Mouse (Mus musculus): ENCODE measurements around the gene Fxr2. TPM values are rescaled to one million over a fixed set of nuclear protein-coding genes. Genes with fewer than 3 reads are reported as not detected.

The Fxr2 gene
- polyA plus RNA-seq (2014; fragmentation: Nextera tagmentation; extraction: Ambion mirVana), result 30.1 and 31.3 TPM in 2 replicates

- WGBS, result under 1% methylated on average over 29 of the region's 56 CpGs
- no peaks in the 10 kb centered on the region for H3K27me3 ChIP-seq (ENCODE audit: control insufficient read depth, insufficient read depth, low read length)
These were observed at the start of gene Fxr2 for GRCm38 (mm10) chr11:69632284-69633089. Gene Fxr2 (plus strand): TSS chr11:69632990.

GRCm38 (mm10) chr11:69584008-69584407 is 48.8 kb upstream of the Fxr2 start:
- no peak overlapping the region for H3K9ac ChIP-seq (ENCODE audit: low read depth, low read length)
- DNase-seq (ENCODE audit: low spot score) (no peak), ATAC-seq (ENCODE audit: low FRiP score) (no peak)
- H3K4me3 ChIP-seq (ENCODE audit: low read depth, low read length), result no peak overlapping the region
- H3K4me1 ChIP-seq (replicated peaks; ENCODE audit: control insufficient read depth, insufficient read depth, low read length), result peaks cover 2% of the 10 kb centered on the region; the same call in 1 of the 2 replicates
- no peak overlapping the region for H3K4me2 ChIP-seq (replicated peaks; ENCODE audit: low read depth, low read length)
- H3K36me3 ChIP-seq (ENCODE audit: control insufficient read depth, insufficient read depth, low read length), result peaks cover 9% of the 10 kb centered on the region; the same call in 1 of the 2 replicates
- WGBS, result 88% methylated on average over 7 of the region's 7 CpGs
- no peaks in the 10 kb centered on the region for H3K9me3 ChIP-seq (ENCODE audit: control insufficient read depth, low read length)
- H3K27ac ChIP-seq (ENCODE audit: low read depth, low read length), result no peak overlapping the region
- H3K27me3 ChIP-seq (ENCODE audit: control insufficient read depth, insufficient read depth, low read length), result no peaks in the 10 kb centered on the region

More at GRCm38 (mm10) chr11:69632284-69633089, at the start of gene Fxr2:
- DNase-seq (ENCODE audit: low spot score), result peak; percentile 100
- H3K4me2 ChIP-seq (replicated peaks; ENCODE audit: low read depth, low read length), result peak within 1 kb of the TSS; percentile 75
- peaks cover 3% of the 10 kb centered on the region for H3K4me1 ChIP-seq (replicated peaks; ENCODE audit: control insufficient read depth, insufficient read depth, low read length)
- H3K4me3 ChIP-seq (ENCODE audit: low read depth, low read length), result peak within 1 kb of the TSS; percentile 98
- H3K36me3 ChIP-seq (ENCODE audit: control insufficient read depth, insufficient read depth, low read length), result no peaks in the 10 kb centered on the region
- H3K27ac ChIP-seq (ENCODE audit: low read depth, low read length), result peak within 1 kb of the TSS; percentile 97
- H3K9me3 ChIP-seq (ENCODE audit: control insufficient read depth, low read length), result no peaks in the 10 kb centered on the region
- peak; percentile 99 for ATAC-seq (ENCODE audit: low FRiP score)
- H3K9ac ChIP-seq (ENCODE audit: low read depth, low read length), result peak within 1 kb of the TSS; percentile 98

GRCm38 (mm10) chr11:69584937-69585336 is 47.9 kb upstream of the Fxr2 start:
- Histone ChIP-seq H3K4me1 (replicated peaks; ENCODE audit: control insufficient read depth, insufficient read depth, low read length) (peaks cover 2% of the 10 kb centered on the region; the same call in 1 of the 2 replicates), H3K9ac (ENCODE audit: low read depth, low read length) (no peak overlapping the region), H3K27me3 (ENCODE audit: control insufficient read depth, insufficient read depth, low read length) (no peaks in the 10 kb centered on the region), H3K4me2 (replicated peaks; ENCODE audit: low read depth, low read length) (no peak overlapping the region), H3K27ac (ENCODE audit: low read depth, low read length) (no peak overlapping the region), H3K9me3 (ENCODE audit: control insufficient read depth, low read length) (no peaks in the 10 kb centered on the region), H3K4me3 (ENCODE audit: low read depth, low read length) (no peak overlapping the region), H3K36me3 (ENCODE audit: control insufficient read depth, insufficient read depth, low read length) (peaks cover 12% of the 10 kb centered on the region; the same call in 1 of the 2 replicates)
- ATAC-seq (ENCODE audit: low FRiP score) (no peak), DNase-seq (ENCODE audit: low spot score) (no peak)
- 95% methylated on average over 13 of the region's 13 CpGs for WGBS

GRCm38 (mm10) chr11:69585718-69586325 is 47.0 kb upstream of the Fxr2 start:
- ATAC-seq (ENCODE audit: low FRiP score) (no peak), DNase-seq (ENCODE audit: low spot score) (no peak)
- no peaks in the 10 kb centered on the region for H3K9me3 ChIP-seq (ENCODE audit: control insufficient read depth, low read length)
- peaks cover 2% of the 10 kb centered on the region; the same call in 1 of the 2 replicates for H3K4me1 ChIP-seq (replicated peaks; ENCODE audit: control insufficient read depth, insufficient read depth, low read length)
- H3K4me3 ChIP-seq (ENCODE audit: low read depth, low read length), result no peak overlapping the region
- H3K36me3 ChIP-seq (ENCODE audit: control insufficient read depth, insufficient read depth, low read length), result peaks cover 12% of the 10 kb centered on the region; the same call in 1 of the 2 replicates
- H3K9ac ChIP-seq (ENCODE audit: low read depth, low read length), result no peak overlapping the region
- no peak overlapping the region for H3K27ac ChIP-seq (ENCODE audit: low read depth, low read length)
- no peak overlapping the region for H3K4me2 ChIP-seq (replicated peaks; ENCODE audit: low read depth, low read length)
- WGBS, result 84% methylated on average over 7 of the region's 7 CpGs
- no peaks in the 10 kb centered on the region for H3K27me3 ChIP-seq (ENCODE audit: control insufficient read depth, insufficient read depth, low read length)

GRCm38 (mm10) chr11:69589207-69589834 is 43.5 kb upstream of the Fxr2 start:
- 91% methylated on average over 22 of the region's 22 CpGs for WGBS
- Histone ChIP-seq H3K4me2 (replicated peaks; ENCODE audit: low read depth, low read length) (no peak overlapping the region), H3K9ac (ENCODE audit: low read depth, low read length) (no peak overlapping the region), H3K9me3 (ENCODE audit: control insufficient read depth, low read length) (no peaks in the 10 kb centered on the region), H3K27ac (ENCODE audit: low read depth, low read length) (no peak overlapping the region), H3K36me3 (ENCODE audit: control insufficient read depth, insufficient read depth, low read length) (peaks cover 12% of the 10 kb centered on the region; the same call in 1 of the 2 replicates), H3K4me1 (replicated peaks; ENCODE audit: control insufficient read depth, insufficient read depth, low read length) (no peaks in the 10 kb centered on the region), H3K4me3 (ENCODE audit: low read depth, low read length) (no peak overlapping the region), H3K27me3 (ENCODE audit: control insufficient read depth, insufficient read depth, low read length) (no peaks in the 10 kb centered on the region)
- ATAC-seq (ENCODE audit: low FRiP score) (no peak), DNase-seq (ENCODE audit: low spot score) (no peak)

GRCm38 (mm10) chr11:69590622-69591021 is 42.2 kb upstream of the Fxr2 start:
- H3K27ac ChIP-seq (ENCODE audit: low read depth, low read length), result no peak overlapping the region
- no peak for DNase-seq (ENCODE audit: low spot score)
- no peak overlapping the region for H3K4me2 ChIP-seq (replicated peaks; ENCODE audit: low read depth, low read length)
- no peak overlapping the region for H3K9ac ChIP-seq (ENCODE audit: low read depth, low read length)
- no peaks in the 10 kb centered on the region for H3K9me3 ChIP-seq (ENCODE audit: control insufficient read depth, low read length)
- 95% methylated on average over 8 of the region's 8 CpGs for WGBS
- no peak overlapping the region for H3K4me3 ChIP-seq (ENCODE audit: low read depth, low read length)
- no peaks in the 10 kb centered on the region for H3K27me3 ChIP-seq (ENCODE audit: control insufficient read depth, insufficient read depth, low read length)
- peaks cover 12% of the 10 kb centered on the region; the same call in 1 of the 2 replicates for H3K36me3 ChIP-seq (ENCODE audit: control insufficient read depth, insufficient read depth, low read length)
- ATAC-seq (ENCODE audit: low FRiP score), result no peak
- H3K4me1 ChIP-seq (replicated peaks; ENCODE audit: control insufficient read depth, insufficient read depth, low read length), result no peaks in the 10 kb centered on the region

- H3K27me3 ChIP-seq (ENCODE audit: control insufficient read depth, insufficient read depth, low read length), result no peaks in the 10 kb centered on the region
- DNase-seq (ENCODE audit: low spot score) (no peak), ATAC-seq (ENCODE audit: low FRiP score) (no peak)
- peaks cover 12% of the 10 kb centered on the region; the same call in 1 of the 2 replicates for H3K36me3 ChIP-seq (ENCODE audit: control insufficient read depth, insufficient read depth, low read length)
- WGBS, result 88% methylated on average over 3 of the region's 3 CpGs
- H3K4me3 ChIP-seq (ENCODE audit: low read depth, low read length), result no peak overlapping the region
- no peak overlapping the region for H3K27ac ChIP-seq (ENCODE audit: low read depth, low read length)
- H3K4me2 ChIP-seq (replicated peaks; ENCODE audit: low read depth, low read length), result no peak overlapping the region
- H3K9me3 ChIP-seq (ENCODE audit: control insufficient read depth, low read length), result no peaks in the 10 kb centered on the region
- H3K4me1 ChIP-seq (replicated peaks; ENCODE audit: control insufficient read depth, insufficient read depth, low read length), result no peaks in the 10 kb centered on the region
- no peak overlapping the region for H3K9ac ChIP-seq (ENCODE audit: low read depth, low read length)
These were observed 41.4 kb upstream of the Fxr2 start for GRCm38 (mm10) chr11:69591424-69591823.

GRCm38 (mm10) chr11:69591899-69592637 is 40.7 kb upstream of the Fxr2 start:
- peaks cover 12% of the 10 kb centered on the region; the same call in 1 of the 2 replicates for H3K36me3 ChIP-seq (ENCODE audit: control insufficient read depth, insufficient read depth, low read length)

More at GRCm38 (mm10) chr11:69591899-69592637, 40.7 kb upstream of the Fxr2 start:
- no peaks in the 10 kb centered on the region for H3K4me1 ChIP-seq (replicated peaks; ENCODE audit: control insufficient read depth, insufficient read depth, low read length)
- H3K9me3 ChIP-seq (ENCODE audit: control insufficient read depth, low read length), result no peaks in the 10 kb centered on the region
- DNase-seq (ENCODE audit: low spot score), result no peak
- H3K4me3 ChIP-seq (ENCODE audit: low read depth, low read length), result no peak overlapping the region
- no peak for ATAC-seq (ENCODE audit: low FRiP score)
- H3K27ac ChIP-seq (ENCODE audit: low read depth, low read length), result no peak overlapping the region
- no peak overlapping the region for H3K4me2 ChIP-seq (replicated peaks; ENCODE audit: low read depth, low read length)
- WGBS, result 86% methylated on average over 7 of the region's 7 CpGs
- H3K27me3 ChIP-seq (ENCODE audit: control insufficient read depth, insufficient read depth, low read length), result no peaks in the 10 kb centered on the region
- no peak overlapping the region for H3K9ac ChIP-seq (ENCODE audit: low read depth, low read length)
